Mouse (Mus musculus): ENCODE data around the gene Auts2. TPM values are rescaled to one million over a fixed set of nuclear protein-coding genes. Genes with fewer than 3 reads are reported as not detected.

The Auts2 gene
- total RNA-seq, 4 experiments from 2014 or later: 86.9 to 97.6 (median 89.2) TPM

DNA sequence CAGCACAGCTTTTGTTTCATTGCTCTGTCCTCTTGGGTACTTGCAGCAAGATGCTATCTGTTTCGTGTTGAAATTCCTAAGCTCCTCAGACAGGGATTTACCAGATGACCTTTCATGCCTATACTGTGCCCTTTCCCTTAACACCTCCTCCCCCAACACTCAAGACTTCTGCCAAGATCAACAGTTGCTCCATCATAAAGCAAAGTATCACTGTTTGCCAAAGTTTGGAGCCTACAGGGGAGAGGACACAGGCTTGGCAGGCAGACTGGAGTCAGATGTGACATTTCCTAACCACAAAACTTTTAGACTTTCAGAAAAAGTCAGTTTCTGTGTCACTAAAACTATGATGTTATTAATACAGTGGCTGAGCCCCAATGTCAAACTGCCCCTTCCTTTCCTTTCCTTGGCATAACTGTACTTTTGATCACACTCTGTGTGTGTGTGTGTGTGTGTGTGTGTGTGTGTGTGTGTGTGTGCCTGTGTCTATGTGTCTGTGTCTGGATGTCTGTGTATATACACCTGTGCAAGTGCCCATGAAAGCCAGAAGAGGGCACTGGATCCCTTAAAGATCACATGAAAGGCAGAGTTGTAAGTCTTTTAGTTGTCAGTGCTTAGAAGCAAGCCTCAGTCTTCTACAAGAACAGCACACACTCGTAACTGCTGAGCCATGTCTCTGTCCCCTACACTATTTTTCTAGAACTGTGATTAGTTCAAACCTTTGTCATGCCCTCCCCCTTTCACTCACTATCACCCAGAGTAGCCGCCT lies 213.8 kb downstream of the Auts2 start:
- no peak for DNase-seq (ENCODE audit: low spot score in 2 of 2)

DNA sequence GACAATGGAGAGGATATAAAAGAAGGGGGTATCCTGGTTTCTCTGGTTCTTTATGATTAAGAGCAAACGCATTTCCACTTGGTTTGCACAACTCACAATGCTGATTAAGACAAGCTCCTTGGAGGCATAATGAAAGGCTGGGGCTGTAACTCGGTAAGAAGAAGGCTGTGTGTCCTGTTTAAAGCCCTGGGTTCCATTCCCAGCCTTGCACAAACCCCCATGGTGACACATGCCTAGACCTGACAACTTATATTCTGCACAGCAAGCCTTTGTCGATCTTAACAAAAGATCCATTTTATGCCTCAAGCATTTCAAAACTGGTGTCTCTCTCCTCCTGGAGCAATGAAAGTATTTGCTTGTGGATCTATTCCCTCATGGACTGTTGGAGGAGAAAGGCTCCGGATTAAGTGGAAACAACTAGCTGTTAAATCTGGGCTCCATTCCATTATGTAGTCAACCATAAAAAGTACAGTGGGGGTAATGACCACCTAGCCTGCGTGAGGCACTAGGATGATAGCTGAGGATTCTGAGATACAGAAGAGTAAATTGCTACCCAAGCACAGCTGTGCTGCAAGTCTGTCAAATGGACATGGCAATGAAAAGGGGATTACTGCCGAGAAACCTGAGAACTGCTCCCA lies 218.8 kb downstream of the Auts2 start:
- DNase-seq (ENCODE audit: low spot score in 2 of 2): no peak

DNA sequence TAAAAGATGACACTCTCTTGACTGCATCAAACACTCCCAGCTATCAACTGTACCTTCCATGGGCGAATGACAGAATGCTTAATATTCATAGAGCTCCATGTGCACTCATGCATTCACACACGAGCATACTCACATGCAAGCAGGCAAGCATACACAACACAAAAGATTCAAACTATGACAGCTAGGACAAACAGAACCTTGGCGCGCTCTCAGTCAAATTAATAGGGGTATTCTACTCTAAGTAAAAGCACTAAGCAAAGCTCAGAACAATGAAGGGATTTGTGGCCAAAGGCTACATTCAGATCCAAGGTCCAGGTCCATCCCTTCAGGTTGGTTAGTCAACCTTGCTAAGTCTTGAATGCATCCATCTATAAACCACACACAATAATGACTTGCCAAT lies 219.5 kb downstream of the Auts2 start:
- DNase-seq (ENCODE audit: low spot score in 2 of 2): no peak

DNA sequence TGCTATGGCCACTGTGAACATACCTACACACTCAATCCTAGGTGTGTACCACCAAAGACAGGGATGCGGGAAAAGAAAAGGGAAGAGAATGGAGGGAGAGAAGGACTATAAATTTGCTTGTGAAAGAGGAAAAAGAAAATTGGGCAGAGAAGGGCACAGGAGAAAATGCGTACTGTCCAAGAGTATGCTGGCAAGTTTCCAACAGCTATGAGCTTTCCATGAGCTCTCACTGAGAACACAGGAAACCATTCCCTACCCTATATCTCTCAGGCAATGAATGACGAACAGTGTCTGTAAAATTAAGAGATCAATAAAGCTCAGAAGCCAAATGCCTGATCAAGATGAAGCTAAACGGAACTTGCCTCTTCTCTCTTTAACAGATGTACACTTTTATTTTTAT lies 220.2 kb downstream of the Auts2 start:
- DNase-seq (ENCODE audit: low spot score in 2 of 2): no peak

DNA sequence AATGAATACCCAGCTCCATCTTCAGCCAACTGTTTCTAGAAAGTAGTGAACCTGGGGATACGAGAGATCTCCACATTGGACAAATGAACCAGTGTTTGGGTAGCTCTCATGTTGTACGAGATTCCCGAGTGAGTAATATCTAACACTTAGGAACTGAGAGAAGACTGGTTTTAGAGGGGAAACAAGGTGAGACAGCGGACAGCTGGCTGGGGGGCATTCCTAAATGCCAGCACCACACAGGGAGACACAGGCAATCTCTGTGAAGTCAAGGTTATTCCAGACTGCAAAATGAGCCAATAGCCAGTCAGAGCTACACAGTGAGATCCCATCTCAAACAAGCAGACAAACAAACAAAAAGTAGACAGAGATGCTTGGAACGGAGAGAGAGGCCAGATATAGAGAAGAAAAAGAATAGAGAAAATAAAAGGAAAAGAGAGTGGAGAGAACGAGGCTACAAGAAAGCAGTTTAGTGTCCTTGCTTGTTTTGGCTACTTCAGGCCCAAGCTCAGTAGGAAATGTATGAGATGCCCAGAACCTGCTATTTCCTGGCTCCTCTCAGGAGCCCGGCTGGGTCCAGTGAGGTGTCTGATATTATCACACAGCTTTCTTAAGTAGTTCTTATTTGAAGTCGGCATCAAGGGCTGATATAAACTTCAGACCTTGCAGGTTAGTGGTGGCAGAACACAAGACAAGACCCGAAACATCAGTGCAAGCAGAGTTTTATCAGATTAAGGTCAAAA lies 224.9 kb downstream of the Auts2 start:
- DNase-seq (ENCODE audit: low spot score in 2 of 2): no peak

DNA sequence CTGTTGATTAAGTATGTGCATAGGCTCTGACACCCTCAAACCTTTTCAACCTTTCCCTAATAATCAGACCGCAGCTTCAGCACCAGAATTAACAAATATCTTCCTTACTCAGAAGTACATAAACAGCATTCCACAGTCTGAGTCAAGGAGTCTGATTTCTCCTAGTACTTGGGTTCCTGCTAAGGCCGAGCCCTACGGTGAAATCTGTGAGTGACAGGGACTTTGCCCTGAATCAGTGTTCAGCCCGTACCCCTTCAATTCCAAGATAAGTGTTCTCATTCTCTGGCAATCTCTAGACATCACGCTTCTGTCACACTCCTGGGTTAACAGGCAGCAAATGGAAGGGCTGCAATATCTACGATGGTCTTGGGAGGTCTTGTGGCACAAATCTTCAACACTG lies 226.2 kb downstream of the Auts2 start:
- no peak for DNase-seq (ENCODE audit: low spot score in 2 of 2)

DNA sequence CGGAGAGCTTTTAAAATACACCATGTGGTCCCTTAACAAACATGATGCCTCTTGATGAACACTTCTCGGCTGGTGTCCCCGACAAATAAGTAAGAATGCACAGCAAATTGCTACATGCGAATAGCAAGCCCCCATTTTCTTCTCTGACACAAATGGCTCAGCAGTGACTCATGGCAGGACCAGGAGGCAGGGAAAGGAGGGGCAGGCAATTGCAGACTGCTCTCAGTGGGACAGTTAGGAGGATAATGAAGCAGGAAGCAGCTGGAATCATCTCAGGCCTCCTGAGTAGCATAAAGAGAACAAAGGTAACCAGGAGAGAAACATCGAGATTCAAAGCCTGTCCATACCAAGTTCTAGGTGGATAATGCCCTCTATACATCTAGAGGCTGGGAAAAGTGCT lies 228.8 kb downstream of the Auts2 start:
- DNase-seq (ENCODE audit: low spot score in 2 of 2): no peak

DNA sequence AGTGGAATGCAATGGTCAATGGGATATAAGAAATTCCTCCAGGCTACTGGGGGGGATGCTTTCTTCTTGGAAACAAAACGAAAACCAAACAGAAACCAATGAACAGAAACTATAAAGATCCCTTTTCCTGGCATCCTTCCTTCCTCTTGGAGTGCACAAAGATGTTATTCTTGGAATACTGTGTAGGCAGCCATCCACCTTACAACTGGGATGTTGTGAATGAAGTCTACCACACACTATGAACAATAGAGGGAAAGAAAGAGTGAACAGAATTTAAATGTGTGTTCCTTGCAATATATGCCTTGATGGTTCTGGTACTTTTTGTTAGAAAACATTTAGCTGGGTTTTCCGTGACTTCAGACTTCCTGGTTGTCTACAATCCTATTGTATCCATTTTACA lies 236.1 kb downstream of the Auts2 start:
- DNase-seq (ENCODE audit: low spot score in 2 of 2): no peak

DNA sequence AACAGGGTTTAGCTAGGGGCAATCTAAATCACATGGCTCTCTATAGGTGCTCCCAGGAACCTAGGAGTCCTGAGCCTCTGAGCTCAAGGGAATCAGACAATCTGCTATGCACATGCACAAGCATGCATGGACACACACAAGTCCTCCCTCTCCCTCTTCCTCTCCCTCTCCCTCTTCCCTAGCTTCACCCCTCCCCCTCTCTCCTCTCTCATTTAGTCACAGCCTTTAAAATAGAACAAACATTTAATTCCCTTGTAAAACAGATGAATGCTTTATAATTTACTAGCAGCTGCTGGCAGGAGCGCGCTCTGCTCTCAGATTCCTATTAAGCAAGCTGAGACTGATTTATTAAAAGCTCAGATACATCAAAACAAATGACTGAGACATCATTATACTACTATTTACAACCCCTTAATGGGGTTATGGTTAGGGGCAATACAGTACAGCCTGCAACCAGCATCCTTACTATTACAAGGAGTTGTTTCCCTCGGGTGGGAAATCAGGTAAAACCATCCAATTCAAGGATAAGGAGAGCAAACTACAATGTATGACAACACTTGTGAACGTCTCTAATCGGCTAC lies 237.7 kb downstream of the Auts2 start:
- DNase-seq (ENCODE audit: low spot score in 2 of 2): no peak

DNA sequence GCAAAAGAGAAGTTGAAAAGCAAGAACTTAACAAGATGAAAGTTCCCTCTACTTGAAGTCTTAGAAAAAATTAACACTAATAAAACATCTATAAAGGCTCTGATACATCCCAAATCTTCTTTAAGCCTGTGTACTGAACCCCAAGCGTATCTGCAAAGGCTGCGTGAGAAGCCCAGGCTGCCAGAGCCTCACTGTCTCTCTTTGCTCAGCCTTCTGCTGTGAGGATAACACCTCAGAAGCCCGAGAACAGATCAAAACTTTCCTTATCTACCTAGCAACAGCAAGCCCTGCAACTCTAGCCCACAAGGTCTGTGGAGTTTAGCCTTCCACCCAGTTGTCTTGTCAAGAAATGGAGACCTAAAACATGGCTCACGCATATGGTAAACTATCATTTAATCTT lies 240.4 kb downstream of the Auts2 start:
- DNase-seq (ENCODE audit: low spot score in 2 of 2): no peak

DNA sequence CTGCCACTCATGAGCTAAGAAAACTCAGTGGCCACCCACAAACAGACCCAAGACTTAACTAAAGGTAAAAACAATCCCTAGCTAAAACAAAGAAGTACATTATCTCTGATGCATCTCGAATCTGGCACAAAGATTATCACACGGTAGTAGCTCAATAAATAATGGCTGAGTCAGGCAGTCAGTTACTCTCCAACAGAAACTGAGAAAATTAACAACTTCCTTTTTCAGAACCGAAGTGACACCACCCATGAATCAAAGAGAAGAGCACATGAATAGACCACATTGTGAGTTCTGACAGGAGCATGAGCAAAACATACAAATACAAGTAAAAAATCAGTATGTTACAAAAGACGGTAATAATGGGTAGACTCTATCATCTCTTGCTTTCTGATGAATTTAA lies 242.3 kb downstream of the Auts2 start:
- no peak for DNase-seq (ENCODE audit: low spot score in 2 of 2)

DNA sequence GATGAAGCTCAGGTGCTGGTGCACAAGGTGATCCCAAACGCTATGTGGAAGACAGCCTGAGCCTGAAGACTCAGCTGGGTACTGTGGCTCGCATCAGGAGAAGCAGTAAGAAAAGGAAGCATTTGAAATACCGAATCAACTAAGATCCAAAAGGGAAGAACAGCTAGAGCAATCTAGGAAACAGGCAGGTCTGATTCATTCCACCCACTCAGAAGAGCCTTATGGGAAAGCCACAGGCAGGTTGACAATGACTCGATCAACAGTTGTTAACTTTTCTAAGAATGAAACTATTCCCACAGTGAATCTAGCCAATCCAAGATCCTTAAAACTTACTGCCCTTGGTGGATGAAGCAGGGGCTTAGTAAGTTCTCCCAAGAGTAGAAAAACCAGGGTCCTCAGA lies 243.4 kb downstream of the Auts2 start:
- peak in 1 of 2 experiments; percentile 17 for DNase-seq (ENCODE audit: low spot score in 2 of 2)

DNA sequence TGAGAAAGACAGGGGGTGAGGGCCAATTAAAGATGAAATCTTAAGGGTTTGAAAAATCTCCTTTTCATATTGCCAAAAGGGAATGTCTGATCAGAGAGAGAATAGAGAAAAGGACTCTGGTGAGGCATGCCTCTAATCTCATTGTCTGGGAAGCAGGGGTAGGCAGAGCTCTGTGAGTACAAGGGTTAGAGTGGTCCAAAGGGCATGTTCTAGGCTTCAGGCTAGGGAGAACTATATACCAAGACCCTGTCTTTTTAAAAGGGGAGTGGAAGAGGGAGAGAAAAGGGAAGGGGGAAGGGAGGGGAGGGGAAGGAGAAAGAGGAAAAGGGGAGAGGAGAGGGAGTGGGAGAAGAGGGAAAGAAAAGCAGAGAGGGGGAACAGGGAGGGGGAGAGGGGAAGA lies 244.1 kb downstream of the Auts2 start:
- no peak for DNase-seq (ENCODE audit: low spot score in 2 of 2)

DNA sequence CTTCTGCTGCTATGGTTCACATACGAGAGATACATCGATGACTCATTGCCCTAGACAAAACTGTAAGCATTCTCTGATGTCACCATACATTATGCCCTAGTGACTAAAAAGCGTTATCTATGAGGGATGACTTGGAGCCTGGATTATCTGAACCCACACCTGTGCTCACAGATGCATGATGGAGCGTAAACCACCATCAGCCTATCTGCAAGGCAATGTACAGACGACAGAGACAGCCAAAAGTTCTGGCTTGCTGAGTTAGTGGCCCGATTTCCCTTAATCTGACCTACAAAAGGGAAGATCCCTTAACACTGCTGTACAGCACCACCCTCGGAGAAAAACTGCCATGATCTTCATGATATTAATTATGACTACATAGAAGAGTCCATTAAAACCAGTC lies 245.8 kb downstream of the Auts2 start:
- DNase-seq (ENCODE audit: low spot score in 2 of 2): no peak

DNA sequence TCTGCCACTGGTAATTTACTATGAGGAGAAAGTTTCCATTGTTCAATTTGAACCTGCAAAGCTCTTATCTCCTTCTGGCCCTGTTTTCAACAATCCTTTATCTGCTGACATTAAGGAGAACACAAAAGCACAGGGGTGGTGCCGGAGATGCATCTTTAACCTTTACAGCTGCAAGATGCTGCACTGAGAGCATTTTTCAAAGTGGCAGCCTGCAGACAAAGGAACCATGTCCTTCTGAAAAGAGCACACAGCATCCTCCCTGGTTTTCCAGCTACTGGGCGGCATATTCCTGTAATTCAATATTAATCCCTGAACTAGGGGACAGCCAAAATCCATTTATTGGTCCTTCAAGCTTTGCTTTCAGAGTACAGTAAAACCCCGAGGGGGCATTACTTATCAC lies 248.7 kb downstream of the Auts2 start:
- DNase-seq (ENCODE audit: low spot score in 2 of 2): no peak

DNA sequence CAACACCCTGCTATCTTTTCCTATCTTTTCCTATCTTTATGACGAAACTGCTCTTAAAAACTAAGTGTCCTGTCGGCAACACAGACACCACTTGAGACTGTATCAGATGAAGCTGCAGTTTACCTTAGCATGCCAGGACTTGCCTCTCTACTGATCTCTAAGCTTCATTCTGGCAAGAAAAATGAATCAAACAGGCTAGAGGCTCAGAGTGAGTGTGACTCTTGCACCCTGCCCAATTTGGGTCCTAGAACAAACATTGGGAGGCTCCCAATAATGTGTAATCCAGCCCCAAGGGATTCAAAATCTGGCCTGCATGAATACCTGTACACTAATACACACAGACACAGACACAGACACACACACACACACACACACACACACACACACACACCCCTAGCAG lies 250.2 kb downstream of the Auts2 start:
- DNase-seq (ENCODE audit: low spot score in 2 of 2): no peak

DNA sequence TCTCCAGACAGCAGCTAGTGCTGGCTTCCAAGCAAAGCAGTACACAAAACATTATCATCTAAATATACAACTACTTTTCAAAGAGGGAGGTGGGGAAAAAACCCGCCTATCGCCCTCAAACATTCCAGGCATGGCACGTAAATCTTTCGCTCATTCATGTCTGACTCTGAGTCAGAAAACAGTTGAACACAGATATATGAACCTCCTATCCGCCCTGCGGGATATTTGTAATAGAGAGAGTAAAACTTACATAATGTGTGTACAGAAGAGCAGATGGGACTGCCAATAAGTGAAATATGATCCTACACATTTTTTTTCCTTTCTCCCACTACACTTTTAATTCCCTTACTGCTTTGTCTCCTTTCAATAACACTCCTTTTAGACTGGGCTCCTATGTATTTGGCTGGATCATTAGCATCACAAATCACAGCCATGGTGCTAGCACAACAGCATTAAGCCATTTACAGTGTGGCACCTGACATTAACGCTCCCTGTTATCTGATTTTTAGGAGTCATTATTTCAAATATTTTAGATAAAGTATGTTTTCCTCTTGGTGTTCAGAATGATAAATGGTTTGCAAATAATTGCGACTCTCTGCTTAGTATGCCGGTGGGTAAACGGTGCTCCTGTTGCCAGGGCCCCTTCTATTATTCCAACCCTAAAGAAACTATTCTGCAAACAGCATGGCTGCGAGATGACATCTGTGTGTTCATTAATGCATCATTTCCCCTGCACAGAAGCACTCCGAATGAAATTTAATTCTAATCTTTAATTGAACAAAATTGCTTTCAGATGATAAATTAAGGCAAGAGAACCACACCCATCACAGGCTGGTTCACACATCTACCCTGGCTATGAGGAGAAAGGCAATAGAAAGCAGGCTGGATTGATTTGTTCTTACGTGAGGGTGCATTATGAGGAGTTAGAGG lies 252.3 kb downstream of the Auts2 start:
- DNase-seq (ENCODE audit: low spot score in 2 of 2): no peak

DNA sequence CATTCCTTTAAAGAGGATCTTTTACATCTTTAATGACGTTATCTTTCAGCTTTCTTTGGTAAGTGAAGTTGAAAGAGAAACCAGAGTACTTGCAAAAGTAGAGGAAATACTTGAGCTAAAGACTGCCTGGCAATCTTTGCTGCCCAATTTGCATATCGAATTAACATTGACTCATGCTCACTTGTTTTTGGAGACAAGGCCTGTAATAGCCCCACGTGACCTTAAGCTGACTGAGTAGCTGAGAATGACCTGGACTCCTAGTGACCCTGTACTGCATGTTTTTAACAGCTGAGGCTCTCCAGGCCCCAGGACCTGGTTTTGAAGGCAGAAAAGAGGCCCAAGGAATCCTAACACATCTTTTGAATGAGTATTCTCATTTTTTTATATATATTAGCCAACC lies 259.4 kb downstream of the Auts2 start:
- DNase-seq (ENCODE audit: low spot score in 2 of 2): no peak

DNA sequence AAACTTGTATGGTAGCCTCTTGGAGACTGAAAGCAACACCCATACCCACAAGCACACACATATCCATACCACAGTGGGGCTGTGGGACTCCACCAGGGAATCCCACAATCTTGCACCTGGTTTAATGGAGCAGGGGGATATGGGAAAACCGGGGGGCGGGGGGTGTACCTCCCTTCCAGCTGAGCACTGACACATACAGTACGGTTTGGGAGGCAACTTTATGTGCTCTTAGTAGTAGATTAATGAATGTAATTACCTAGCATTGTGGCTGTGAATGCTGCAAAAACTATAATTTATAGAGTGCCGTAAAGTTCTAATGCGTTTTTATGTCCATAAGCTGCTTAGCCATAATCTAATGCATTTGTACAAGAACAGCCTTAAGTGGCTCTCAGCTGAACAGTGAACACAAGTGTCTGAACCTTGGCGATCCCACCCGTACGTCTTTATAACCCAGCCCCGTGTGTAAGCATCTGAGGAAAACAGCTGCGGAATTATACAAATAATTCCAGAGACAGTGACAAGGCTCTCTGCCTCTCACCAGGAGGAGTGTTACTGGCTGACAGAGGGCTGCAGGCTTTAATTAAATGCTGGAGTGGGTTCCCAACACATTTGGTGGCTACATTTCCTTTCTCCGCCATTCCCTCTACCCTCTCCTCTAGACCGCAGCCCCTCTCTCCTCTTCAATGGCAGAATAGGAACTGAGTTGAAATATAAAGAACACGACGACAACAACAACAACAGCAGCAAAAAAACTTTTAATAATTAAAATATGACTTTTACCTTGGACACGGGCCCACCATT lies 268.8 kb downstream of the Auts2 start:
- no peak for DNase-seq (ENCODE audit: low spot score in 2 of 2)

DNA sequence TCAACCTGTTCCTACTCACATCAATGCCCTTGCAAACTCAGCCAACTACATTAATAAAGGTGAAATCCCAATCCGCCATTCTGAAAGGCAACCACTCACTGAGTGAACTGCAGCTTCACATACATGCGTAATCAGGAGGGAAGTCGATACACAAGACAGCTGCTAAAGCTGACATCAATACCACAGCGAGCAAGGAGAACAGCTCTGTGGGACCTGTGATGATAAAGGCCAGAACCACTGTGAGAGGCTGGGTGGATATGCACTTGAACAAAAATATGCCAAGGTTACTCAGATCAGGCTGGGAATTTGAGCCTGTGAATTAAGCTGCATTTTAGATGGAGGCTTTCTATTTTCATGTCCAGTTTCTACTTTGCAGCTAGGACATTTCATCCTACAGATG lies 271.0 kb downstream of the Auts2 start:
- DNase-seq (ENCODE audit: low spot score in 2 of 2): no peak

All from left cerebral cortex, adult 8-10 months (tissue).